Mouse (Mus musculus): ENCODE results near the gene Nccrp1.

Nccrp1 gene

GRCm38 (mm10) chr7:28547154-28547553 lies at the start of gene Nccrp1:
Gene Nccrp1, minus strand, starts transcription at chr7:28547254.
- no peak for DNase-seq (ENCODE audit: extremely low read depth, low read depth)

GRCm38 (mm10) chr7:28595751-28596435 lies 48.8 kb upstream of the Nccrp1 start:
- DNase-seq (ENCODE audit: extremely low read depth, low read depth): no peak

- no peak for DNase-seq (ENCODE audit: extremely low read depth, low read depth)
Observed at GRCm38 (mm10) chr7:28593206-28594111, 46.4 kb upstream of the Nccrp1 start.

- DNase-seq (ENCODE audit: extremely low read depth, low read depth): no peak
Observed at GRCm38 (mm10) chr7:28591862-28592261, 44.8 kb upstream of the Nccrp1 start.

GRCm38 (mm10) chr7:28587644-28588043 lies 40.6 kb upstream of the Nccrp1 start:
- no peak for DNase-seq (ENCODE audit: extremely low read depth, low read depth)

GRCm38 (mm10) chr7:28586663-28587411 lies 39.8 kb upstream of the Nccrp1 start:
- DNase-seq (ENCODE audit: extremely low read depth, low read depth): no peak

- no peak for DNase-seq (ENCODE audit: extremely low read depth, low read depth)
Observed at GRCm38 (mm10) chr7:28585001-28585400, 37.9 kb upstream of the Nccrp1 start.

GRCm38 (mm10) chr7:28584468-28584867 lies 37.4 kb upstream of the Nccrp1 start:
- DNase-seq (ENCODE audit: extremely low read depth, low read depth): no peak

GRCm38 (mm10) chr7:28583570-28584344 lies 36.7 kb upstream of the Nccrp1 start:
- no peak for DNase-seq (ENCODE audit: extremely low read depth, low read depth)

- no peak for DNase-seq (ENCODE audit: extremely low read depth, low read depth)
Observed at GRCm38 (mm10) chr7:28582841-28583240, 35.8 kb upstream of the Nccrp1 start.

- DNase-seq (ENCODE audit: extremely low read depth, low read depth): no peak
Observed at GRCm38 (mm10) chr7:28581721-28582120, 34.7 kb upstream of the Nccrp1 start.

GRCm38 (mm10) chr7:28579826-28580225 lies 32.8 kb upstream of the Nccrp1 start:
- DNase-seq (ENCODE audit: extremely low read depth, low read depth): no peak

- DNase-seq (ENCODE audit: extremely low read depth, low read depth): no peak
Observed at GRCm38 (mm10) chr7:28578543-28579053, 31.5 kb upstream of the Nccrp1 start.

- DNase-seq (ENCODE audit: extremely low read depth, low read depth): no peak
Observed at GRCm38 (mm10) chr7:28577826-28578542, 30.9 kb upstream of the Nccrp1 start.

- no peak for DNase-seq (ENCODE audit: extremely low read depth, low read depth)
Observed at GRCm38 (mm10) chr7:28576271-28576914, 29.3 kb upstream of the Nccrp1 start.

GRCm38 (mm10) chr7:28575597-28575996 lies 28.5 kb upstream of the Nccrp1 start:
- no peak for DNase-seq (ENCODE audit: extremely low read depth, low read depth)

- no peak for DNase-seq (ENCODE audit: extremely low read depth, low read depth)
Observed at GRCm38 (mm10) chr7:28573236-28573635, 26.2 kb upstream of the Nccrp1 start.

GRCm38 (mm10) chr7:28572689-28573088 lies 25.6 kb upstream of the Nccrp1 start:
- no peak for DNase-seq (ENCODE audit: extremely low read depth, low read depth)

GRCm38 (mm10) chr7:28570982-28571682 lies 24.1 kb upstream of the Nccrp1 start:
- DNase-seq (ENCODE audit: extremely low read depth, low read depth): no peak
